Mouse (Mus musculus) colon, adult 2 months (tissue): ENCODE results near the gene Phf2. TPM values are rescaled to one million over a fixed set of nuclear protein-coding genes. Genes with fewer than 3 reads are reported as not detected.

Experiments
- polyA plus RNA-seq: library from polyadenylated mRNA; depleted of rRNA; stranded (reverse); fragments of >200 nt; gene quantifications from 2 replicates; pipeline ENCODE4 v1.2.3, GENCODE M21; 2012; rRNA removed

The Phf2 gene
- 13.7 and 16.5 TPM in 2 replicates for polyA plus RNA-seq

GRCm38 (mm10) chr13:48870771-48871731 lies at the start of gene Phf2:
TSS of gene Phf2 (minus strand) at chr13:48871119.

Other genes starting within 250 kb of the Phf2 start
- 0.85 and 1.0 TPM in 2 replicates for gene Ptpdc1, start 245.5 kb downstream of the Phf2 start, polyA plus RNA-seq
- 0.08 TPM in 1 of 2 replicates, not detected in the other for gene Barx1, start 208.1 kb downstream of the Phf2 start, polyA plus RNA-seq
- 112 and 118 TPM in 2 replicates for gene Fam120a, start 96.9 kb upstream of the Phf2 start, polyA plus RNA-seq